Mouse (Mus musculus): ENCODE data around the gene Ubox5.

GRCm38 (mm10) chr2:130586016-130586415 is 43.8 kb downstream of the Ubox5 start:
- TF ChIP-seq CTCF (conservative IDR thresholded peaks at IDR 0.05; ENCODE audit: low read length) (no peak), NANOG (IDR thresholded peaks at IDR 0.05; ENCODE audit: borderline replicate concordance, low read length) (no peak), POU5F1 (IDR thresholded peaks at IDR 0.05; ENCODE audit: borderline replicate concordance, low read length) (no peak)

Data from E14TG2a.4 (cell line).